Mouse (Mus musculus) liver, embryonic 15.5 days (tissue): ENCODE measurements around the gene Jade2. TPM values are rescaled to one million over a fixed set of nuclear protein-coding genes. Genes with fewer than 3 reads are reported as not detected.
A peak's percentile ranks its signal among the peaks of the same experiment; 100 is the strongest.
"Not testable (repeated sequence)": the region's sequence is repeated elsewhere in the genome, so short reads cannot be mapped to it uniquely, and the experiment has no call there.

Experiments used
- ATAC-seq: fragments of 200-750 bp; cut with Nextera tagmentation; 2 replicates; pipeline ENCODE4 v1.8.0; 2017; ENCODE audit warnings: moderate number of reproducible peaks, mild to moderate bottlenecking, moderate library complexity; ENCODE audit not compliant: insufficient read depth
- H3K27ac ChIP-seq: fragments of 300-500 bp; sonication (generic); replicated peaks from 2 replicates; pipeline ENCODE4 v1.5.1; 2015; ENCODE audit warnings: mild to moderate bottlenecking, inconsistent platforms
- H3K27me3 ChIP-seq: fragments of 300-500 bp; sonication (generic); 2 replicates; pipeline ENCODE4 v1.6.1; 2015; ENCODE audit warnings: mild to moderate bottlenecking, inconsistent platforms
- H3K36me3 ChIP-seq: fragments of 300-500 bp; sonication (generic); replicated peaks from 2 replicates; pipeline ENCODE4 v1.6.1; 2015; ENCODE audit warnings: moderate library complexity, mild to moderate bottlenecking, inconsistent platforms
- H3K4me1 ChIP-seq: fragments of 300-500 bp; sonication (generic); replicated peaks from 2 replicates; pipeline ENCODE4 v1.6.1; 2015; ENCODE audit warnings: inconsistent platforms
- H3K4me2 ChIP-seq: fragments of 300-500 bp; sonication (generic); 2 replicates; pipeline ENCODE4 v1.6.1; 2015; ENCODE audit warnings: moderate library complexity, mild to moderate bottlenecking, inconsistent platforms
- H3K4me3 ChIP-seq: fragments of 300-500 bp; sonication (generic); replicated peaks from 2 replicates; pipeline ENCODE4 v1.5.1; 2015; ENCODE audit warnings: mild to moderate bottlenecking, inconsistent platforms
- H3K9ac ChIP-seq: fragments of 300-500 bp; sonication (generic); 2 replicates; pipeline ENCODE4 v1.6.1; 2015; ENCODE audit warnings: moderate library complexity, mild to moderate bottlenecking, inconsistent platforms
- H3K9me3 ChIP-seq: fragments of 300-500 bp; sonication (generic); replicated peaks from 2 replicates; pipeline ENCODE4 v1.6.1; 2016; ENCODE audit warnings: inconsistent platforms
- WGBS: fragments of 180-500 bp; shearing (Covaris S2); methylation state at CpG from one replicate; pipeline ENCODE4 v1.1.7; 2015; ENCODE audit warnings: mixed read lengths; ENCODE audit not compliant: insufficient replicate concordance; 5-methylcytosine and 5-hydroxymethylcytosine counted together
- polyA plus RNA-seq: library from polyadenylated mRNA; unstranded; fragments of >200 nt; fragmentation: Nextera tagmentation; extraction: Ambion mirVana; gene quantifications from 2 replicates; pipeline ENCODE4 v1.2.1, GENCODE M21; 2015

The Jade2 gene
- polyA plus RNA-seq, 1 experiment from 2014 or later = 0.69 TPM

- Histone ChIP-seq H3K36me3 (0 out of 2 replicates have a peak, but pooled peaks cover under 1% of the 10 kb centered on the region), H3K9me3 (no peaks in the 10 kb centered on the region), H3K4me2 (no peak overlapping the region), H3K27ac (no peak overlapping the region), H3K4me1 (peaks cover 11% of the 10 kb centered on the region), H3K27me3 (no peaks in the 10 kb centered on the region), H3K9ac (no peak overlapping the region), H3K4me3 (no peak overlapping the region)
- no peak for ATAC-seq
- 70% methylated on average over 8 of the region's 8 CpGs for WGBS
These were observed 45.4 kb downstream of the Jade2 start for GRCm38 (mm10) chr11:51812022-51812546.

- no peaks in the 10 kb centered on the region for H3K36me3 ChIP-seq
- H3K4me2 ChIP-seq = no peak overlapping the region
- no peak overlapping the region for H3K4me3 ChIP-seq
- peaks cover 8% of the 10 kb centered on the region for H3K4me1 ChIP-seq
- no peaks in the 10 kb centered on the region for H3K9me3 ChIP-seq
- H3K9ac ChIP-seq = no peak overlapping the region
- H3K27me3 ChIP-seq = no peaks in the 10 kb centered on the region
- ATAC-seq = no peak
- no peak overlapping the region for H3K27ac ChIP-seq
- 77% methylated on average over 4 of the region's 4 CpGs for WGBS
These were observed 46.2 kb downstream of the Jade2 start for GRCm38 (mm10) chr11:51811230-51811629.

GRCm38 (mm10) chr11:51809632-51810224 lies 47.7 kb downstream of the Jade2 start:
- H3K36me3 ChIP-seq = no peaks in the 10 kb centered on the region
- WGBS = 49% methylated on average over 6 of the region's 6 CpGs
- no peak overlapping the region for H3K27ac ChIP-seq
- H3K9me3 ChIP-seq = no peaks in the 10 kb centered on the region
- no peak overlapping the region for H3K9ac ChIP-seq
- peaks cover 15% of the 10 kb centered on the region for H3K4me1 ChIP-seq
- H3K4me2 ChIP-seq = no peak overlapping the region
- ATAC-seq = no peak
- no peak overlapping the region for H3K4me3 ChIP-seq
- H3K27me3 ChIP-seq = no peaks in the 10 kb centered on the region

GRCm38 (mm10) chr11:51807108-51807879 lies 50.2 kb downstream of the Jade2 start:
- H3K9me3 ChIP-seq = no peaks in the 10 kb centered on the region
- no peak overlapping the region for H3K4me3 ChIP-seq
- H3K27me3 ChIP-seq = no peaks in the 10 kb centered on the region
- WGBS = 52% methylated on average over 13 of the region's 13 CpGs
- H3K9ac ChIP-seq = no peak overlapping the region
- ATAC-seq = no peak
- no peak overlapping the region for H3K27ac ChIP-seq
- peaks cover 15% of the 10 kb centered on the region for H3K4me1 ChIP-seq
- no peaks in the 10 kb centered on the region for H3K36me3 ChIP-seq
- H3K4me2 ChIP-seq = no peak overlapping the region

GRCm38 (mm10) chr11:51805221-51805981 lies 52.1 kb downstream of the Jade2 start:
- H3K9me3 ChIP-seq = no peaks in the 10 kb centered on the region
- H3K4me2 ChIP-seq = peak overlapping the region; percentile 72
- no peaks in the 10 kb centered on the region for H3K36me3 ChIP-seq
- peak; percentile 57 for ATAC-seq
- peak overlapping the region; percentile 53; the same call in 1 of the 2 replicates for H3K27ac ChIP-seq
- 28% methylated on average over 17 of the region's 17 CpGs for WGBS
- no peaks in the 10 kb centered on the region; the same call in 1 of the 2 replicates for H3K27me3 ChIP-seq
- H3K4me3 ChIP-seq = peak overlapping the region; percentile 53
- peaks cover 15% of the 10 kb centered on the region for H3K4me1 ChIP-seq
- peak overlapping the region; percentile 45; the same call in 1 of the 2 replicates for H3K9ac ChIP-seq

- no peak for ATAC-seq
- 36% methylated on average over 8 of the region's 8 CpGs for WGBS
- Histone ChIP-seq H3K9me3 (no peaks in the 10 kb centered on the region), H3K27ac (no peak overlapping the region), H3K4me3 (no peak overlapping the region), H3K4me2 (no peak overlapping the region), H3K36me3 (no peaks in the 10 kb centered on the region), H3K4me1 (peaks cover 6% of the 10 kb centered on the region), H3K27me3 (no peaks in the 10 kb centered on the region; the same call in 1 of the 2 replicates), H3K9ac (no peak overlapping the region)
These were observed 56.7 kb downstream of the Jade2 start for GRCm38 (mm10) chr11:51800634-51801325.

GRCm38 (mm10) chr11:51796272-51796671 lies 61.2 kb downstream of the Jade2 start:
- Histone ChIP-seq H3K4me2 (no peak overlapping the region), H3K9me3 (no peaks in the 10 kb centered on the region), H3K4me1 (no peaks in the 10 kb centered on the region), H3K27me3 (no peaks in the 10 kb centered on the region; the same call in 1 of the 2 replicates), H3K36me3 (peaks cover 9% of the 10 kb centered on the region), H3K9ac (no peak overlapping the region), H3K4me3 (no peak overlapping the region), H3K27ac (no peak overlapping the region)
- no peak for ATAC-seq
- WGBS = 67% methylated on average over 4 of the region's 4 CpGs

- H3K9me3 ChIP-seq = no peaks in the 10 kb centered on the region
- H3K4me2 ChIP-seq = no peak overlapping the region
- 88% methylated on average over 7 of the region's 7 CpGs for WGBS
- peaks cover 58% of the 10 kb centered on the region for H3K36me3 ChIP-seq
- H3K27me3 ChIP-seq = no peaks in the 10 kb centered on the region
- H3K27ac ChIP-seq = no peak overlapping the region
- H3K4me1 ChIP-seq = no peaks in the 10 kb centered on the region
- no peak overlapping the region for H3K4me3 ChIP-seq
- no peak for ATAC-seq
- no peak overlapping the region for H3K9ac ChIP-seq
These were observed 66.8 kb downstream of the Jade2 start for GRCm38 (mm10) chr11:51790662-51791061.

GRCm38 (mm10) chr11:51789735-51790134 lies 67.7 kb downstream of the Jade2 start:
- WGBS = 65% methylated on average over 4 of the region's 4 CpGs

GRCm38 (mm10) chr11:51785926-51786325 lies 71.5 kb downstream of the Jade2 start:
- H3K4me1 ChIP-seq = no peaks in the 10 kb centered on the region
- H3K4me2 ChIP-seq = no peak overlapping the region
- peaks cover 73% of the 10 kb centered on the region for H3K36me3 ChIP-seq
- no peak overlapping the region for H3K27ac ChIP-seq
- H3K9ac ChIP-seq = no peak overlapping the region
- H3K9me3 ChIP-seq = no peaks in the 10 kb centered on the region
- 80% methylated on average over 6 of the region's 6 CpGs for WGBS
- H3K27me3 ChIP-seq = no peaks in the 10 kb centered on the region
- no peak for ATAC-seq
- no peak overlapping the region for H3K4me3 ChIP-seq

More at GRCm38 (mm10) chr11:51789735-51790134, 67.7 kb downstream of the Jade2 start:
- H3K4me3 ChIP-seq, H3K4me2 ChIP-seq, H3K4me1 ChIP-seq, H3K27ac ChIP-seq, H3K9me3 ChIP-seq, H3K9ac ChIP-seq, ATAC-seq, H3K27me3 ChIP-seq: not testable (repeated sequence)
- H3K36me3 ChIP-seq = peaks cover 61% of the 10 kb centered on the region
